Mouse (Mus musculus) E14TG2a.4 (cell line): ENCODE measurements around the gene Prkg1.

Source experiments
- CTCF ChIP-seq: conservative IDR thresholded peaks from 2 replicates; pipeline ENCODE4 v1.5.1; 2014; ENCODE audit warnings: low read length
- POU5F1 ChIP-seq: IDR thresholded peaks from 2 replicates; pipeline ENCODE4 v1.6.1; 2014; ENCODE audit warnings: low read length, borderline replicate concordance

- TF ChIP-seq CTCF (no peak), POU5F1 (no peak)
These were observed 218.8 kb downstream of the Prkg1 start for GRCm38 (mm10) chr19:31546063-31546462.
